Mouse (Mus musculus) layer of hippocampus, postnatal 25 days (tissue): Measurements from ENCODE around the gene Sesn1. TPM values are rescaled to one million over a fixed set of nuclear protein-coding genes. Genes with fewer than 3 reads are reported as not detected.

Experiments
- DNase-seq, 2 experiments: peaks; one replicate each; pipeline ENCODE4 v3.0.0; 2022; ENCODE audit warnings: mixed read lengths in 2 of 2, low spot score in 1 of 2; ENCODE audit errors: extremely low spot score in 1 of 2
- total RNA-seq, 2 experiments: library from RNA; stranded (reverse); gene quantifications; 2 replicates each; pipeline ENCODE4 v1.2.3; 2021

Gene Sesn1
- total RNA-seq, 2 experiments from 2014 or later: 45.4 to 51.1 TPM

GRCm38 (mm10) chr10:41866069-41866837 is 56.5 kb downstream of the Sesn1 start:
- DNase-seq: no peak

- no peak for DNase-seq
Measured at GRCm38 (mm10) chr10:41866838-41867154, 57.1 kb downstream of the Sesn1 start.

DNA sequence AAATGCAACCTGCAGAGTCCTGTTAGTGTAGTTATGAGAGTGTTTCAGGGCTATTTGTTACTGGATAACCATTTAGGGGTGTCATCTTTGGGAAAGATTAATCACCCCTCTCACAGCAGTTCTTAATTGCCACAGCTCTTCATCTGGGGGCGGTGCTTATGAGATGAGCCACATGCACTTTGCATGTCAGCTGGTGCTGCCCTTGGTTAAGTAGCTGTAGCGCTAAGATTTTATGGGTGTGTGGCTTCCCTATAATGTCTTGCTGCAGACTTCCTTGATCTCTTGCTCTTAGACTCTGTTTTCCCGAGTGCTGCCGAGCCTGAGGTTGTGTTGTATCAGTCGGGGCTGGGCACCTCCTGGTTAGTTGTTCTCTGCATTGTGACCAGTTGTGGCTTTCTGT is 58.2 kb downstream of the Sesn1 start:
- DNase-seq: no peak

DNA sequence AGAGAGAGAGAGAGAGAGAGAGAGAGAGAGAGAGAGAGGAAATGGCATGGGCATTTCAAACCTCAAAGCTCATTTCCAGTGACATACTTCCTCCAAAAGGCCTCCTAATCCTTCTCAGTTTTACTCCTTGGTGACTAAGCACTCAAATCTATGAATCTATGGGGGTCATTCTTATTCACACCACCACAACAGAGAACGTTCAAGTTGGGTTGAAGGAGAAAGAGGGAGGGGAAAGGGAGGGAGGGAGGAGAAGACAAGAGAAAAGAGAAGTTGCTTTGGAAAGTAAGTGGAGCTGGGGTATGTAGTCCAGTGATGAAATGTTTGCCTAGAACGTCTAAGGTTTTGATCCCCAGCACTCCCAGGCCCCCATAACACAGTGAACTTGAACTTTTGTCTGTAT is 60.4 kb downstream of the Sesn1 start:
- DNase-seq: no peak

DNA sequence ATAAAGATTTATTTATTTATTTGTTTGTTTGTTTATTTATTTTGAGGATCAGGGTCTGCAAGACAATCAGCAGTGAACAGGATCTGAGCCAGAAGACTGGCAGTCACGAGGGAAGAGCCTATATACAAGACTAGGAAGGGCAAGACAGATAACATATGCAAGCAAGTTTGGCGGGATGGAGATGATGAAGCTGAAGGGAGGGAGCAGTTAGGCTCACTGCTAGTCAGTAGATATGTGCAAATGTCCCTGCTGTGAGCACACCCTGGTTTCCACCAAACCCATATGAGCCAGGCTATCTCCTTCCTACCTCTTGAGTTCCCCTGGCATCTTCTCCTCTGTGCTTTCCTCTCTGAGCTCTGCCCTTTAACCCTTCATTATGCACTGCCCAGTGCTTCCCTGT is 61.8 kb downstream of the Sesn1 start:
- no peak for DNase-seq

- DNase-seq: no peak
Measured at GRCm38 (mm10) chr10:41875624-41876023, 65.9 kb downstream of the Sesn1 start.

GRCm38 (mm10) chr10:41878344-41878743 is 68.6 kb downstream of the Sesn1 start:
- DNase-seq: no peak

DNA sequence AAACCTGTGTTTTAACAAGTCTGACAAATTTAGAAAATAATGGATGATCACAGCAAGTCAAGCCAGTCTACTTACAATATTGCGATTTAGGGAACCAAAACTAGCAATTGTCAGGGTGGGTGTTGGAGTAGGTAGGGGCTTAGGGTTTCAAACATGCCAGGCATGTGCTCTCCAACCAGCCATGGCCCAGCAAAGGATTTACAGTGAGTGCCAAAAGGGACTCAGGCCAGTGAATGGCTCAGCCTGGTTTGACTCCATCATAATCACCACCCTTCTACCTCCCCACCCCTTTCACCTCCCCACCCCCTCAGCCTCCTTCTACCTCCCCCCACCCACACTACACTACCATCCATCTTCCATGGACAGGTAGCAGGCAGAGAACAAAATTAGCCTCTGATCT is 69.9 kb downstream of the Sesn1 start:
- no peak for DNase-seq

DNA sequence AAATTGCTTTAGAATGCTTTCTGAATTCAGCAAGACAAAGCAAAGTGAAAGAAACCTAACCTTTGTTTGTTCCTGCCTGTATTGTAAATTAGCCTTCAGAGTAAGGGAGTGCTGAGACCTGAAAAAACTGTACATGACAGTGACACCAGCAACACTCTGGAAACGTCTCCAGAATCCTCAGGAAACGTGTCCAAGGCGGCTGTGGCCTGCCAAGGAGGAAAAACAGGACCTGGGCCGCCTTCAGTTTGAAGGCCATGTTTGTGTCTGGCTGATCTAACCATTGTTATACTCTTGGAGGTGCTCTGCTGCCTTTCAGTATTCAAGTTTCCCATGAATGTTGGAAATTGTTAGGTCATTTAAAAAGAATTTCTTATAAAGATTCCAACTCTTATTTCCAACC is 70.5 kb downstream of the Sesn1 start:
- DNase-seq: no peak

DNA sequence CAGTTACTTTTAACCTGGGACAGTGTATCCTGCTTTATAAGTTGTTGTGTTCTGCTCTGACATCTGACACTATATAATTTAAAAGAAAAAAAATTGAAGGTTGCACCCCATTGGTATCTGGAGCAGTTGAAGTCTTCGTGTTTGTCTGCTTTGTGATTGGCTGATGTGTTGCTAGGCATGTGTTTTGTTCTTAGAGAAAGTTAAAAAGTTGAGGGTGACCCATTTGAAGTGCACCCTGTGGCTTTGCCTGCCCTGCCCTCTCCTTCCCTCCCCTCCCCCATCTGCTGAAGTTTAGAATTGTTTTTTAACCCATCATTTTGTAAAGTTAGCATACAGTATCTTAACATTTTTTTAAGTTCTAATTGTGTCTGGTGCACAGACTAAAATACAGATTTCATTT is 71.0 kb downstream of the Sesn1 start:
- DNase-seq: no peak

DNA sequence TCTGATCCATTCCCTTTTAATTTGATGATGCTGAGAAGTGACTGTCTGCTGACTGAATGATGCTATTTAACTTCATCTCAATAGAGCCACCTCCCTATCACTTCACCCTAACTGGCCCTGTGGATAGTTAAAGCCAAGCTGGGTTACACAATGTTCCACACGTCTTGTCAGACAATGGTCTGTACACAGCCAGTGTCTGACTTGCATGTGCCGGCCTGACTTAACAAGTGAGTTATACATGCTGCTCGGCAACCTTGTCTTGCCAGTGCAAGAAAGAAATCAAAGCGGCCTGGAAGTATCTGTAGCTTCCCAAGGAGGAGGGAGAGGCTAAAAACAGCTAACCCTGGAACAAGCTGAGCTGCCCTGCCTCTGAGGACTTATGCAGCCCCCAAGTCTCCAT is 71.7 kb downstream of the Sesn1 start:
- DNase-seq: no peak

DNA sequence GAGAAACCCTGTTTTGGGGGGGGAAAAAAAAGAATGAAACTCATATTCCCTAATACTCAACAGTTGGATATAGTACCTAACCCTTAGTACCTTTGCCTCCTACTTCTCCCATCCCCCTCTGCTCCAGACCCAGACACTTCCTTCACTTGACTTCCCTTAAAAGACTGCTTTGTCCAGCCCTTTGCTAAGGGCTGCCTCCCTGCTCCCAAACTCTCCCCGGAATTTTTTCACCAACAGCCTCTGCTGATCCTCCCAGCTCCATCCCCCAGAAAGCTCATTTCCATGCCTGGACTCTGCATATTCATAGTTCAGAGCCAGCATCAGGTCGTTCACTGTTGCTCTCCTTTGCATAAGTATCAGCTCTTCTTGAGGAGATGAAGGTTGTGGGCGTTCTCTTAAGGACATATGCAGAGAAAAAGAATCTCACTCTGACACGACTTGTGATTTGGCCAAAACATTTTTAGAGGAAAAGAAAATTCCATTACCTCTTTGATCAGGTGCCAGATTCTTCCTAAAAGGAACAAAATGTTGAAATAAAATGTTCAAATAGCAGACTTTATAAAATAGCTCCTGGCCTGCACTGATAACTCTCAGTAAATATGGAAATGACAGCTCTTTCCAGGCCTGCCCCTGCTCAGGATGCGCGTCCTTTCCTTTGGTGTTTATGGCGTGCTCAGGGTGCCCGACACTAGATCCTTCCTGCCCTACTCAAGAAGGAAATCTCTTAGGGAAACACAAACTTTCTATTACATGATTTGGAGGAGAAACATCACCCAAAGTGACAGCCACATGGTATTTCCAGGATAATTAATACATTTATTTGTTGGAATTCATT is 74.2 kb downstream of the Sesn1 start:
- DNase-seq: no peak

DNA sequence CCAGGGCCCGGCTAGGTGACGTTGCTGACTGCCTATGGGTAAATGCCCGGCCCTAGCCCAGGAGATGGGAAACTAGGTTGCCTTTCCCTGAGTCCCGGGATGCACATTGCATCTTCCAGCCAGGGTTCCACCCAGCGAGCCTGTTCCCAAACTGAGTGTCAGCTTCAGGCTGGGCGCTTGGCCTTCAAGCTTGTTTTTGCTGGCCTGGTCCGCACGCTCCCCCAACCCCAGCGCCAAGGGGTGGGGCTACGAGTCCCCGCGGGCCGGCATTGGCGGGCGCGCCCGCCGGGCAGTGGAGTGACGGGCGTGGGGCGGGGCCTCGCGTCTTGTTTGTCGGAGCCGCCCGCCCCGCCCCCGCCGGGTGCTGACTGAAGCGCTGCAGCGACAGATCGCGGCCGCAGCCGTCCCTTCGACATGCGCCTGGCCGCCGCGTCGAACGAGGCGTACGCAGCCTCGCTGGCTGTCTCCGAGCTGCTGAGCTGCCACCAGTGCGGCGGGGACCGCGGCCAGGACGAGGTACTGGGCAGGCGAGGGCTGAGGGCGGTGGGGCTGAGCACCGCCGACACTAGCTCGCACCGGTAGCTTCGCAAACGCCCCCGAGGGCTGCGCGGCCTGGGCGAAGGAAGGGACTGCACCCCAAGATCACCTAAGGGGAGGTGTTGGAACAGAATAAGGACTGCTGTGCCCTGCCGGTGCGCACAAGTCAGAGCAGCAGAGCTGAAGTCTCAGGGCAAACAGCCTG is 77.5 kb downstream of the Sesn1 start:
- peak; percentile 84 to 89 for DNase-seq

- no peak for DNase-seq
Measured at GRCm38 (mm10) chr10:41888365-41888941, 78.7 kb downstream of the Sesn1 start.

DNA sequence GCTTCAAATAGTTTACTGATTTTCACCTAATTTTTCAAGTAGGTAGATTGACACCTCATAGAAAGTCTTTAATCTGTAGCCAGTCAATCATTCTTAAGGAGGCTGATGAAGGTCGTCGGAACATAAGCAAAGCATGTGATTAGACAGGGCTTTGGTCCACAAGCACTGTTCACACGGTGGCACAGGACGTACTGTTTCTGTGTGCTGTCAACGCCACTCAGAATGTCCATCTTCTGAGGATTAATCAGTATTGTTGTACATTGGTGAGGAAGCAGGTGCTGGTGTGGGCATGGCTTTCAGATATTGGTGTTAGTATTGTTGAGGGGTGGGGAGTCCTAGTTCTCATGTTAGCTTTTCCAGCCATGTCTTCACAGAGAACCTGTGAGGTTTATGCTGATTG is 79.8 kb downstream of the Sesn1 start:
- DNase-seq: no peak

DNA sequence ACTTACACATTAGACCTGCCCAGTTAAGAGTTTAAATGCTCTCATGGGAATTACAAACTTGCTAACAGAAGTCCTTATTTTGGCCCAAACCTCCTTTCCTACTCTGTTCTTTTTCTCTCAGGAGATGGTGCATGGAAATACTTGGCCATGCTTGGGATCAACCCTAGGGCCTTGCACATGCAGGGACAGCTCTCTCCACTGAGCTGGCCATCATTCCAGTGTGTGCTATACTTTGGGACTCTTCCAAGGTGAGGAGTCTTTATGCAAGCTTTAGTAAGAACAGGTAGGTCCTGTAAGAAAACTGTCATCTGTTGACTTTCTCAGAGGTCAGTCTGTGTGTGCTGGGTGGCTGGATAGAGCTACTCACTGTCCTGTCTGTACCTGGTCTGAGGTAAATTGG is 80.8 kb downstream of the Sesn1 start:
- DNase-seq: no peak

- DNase-seq: no peak
Measured at GRCm38 (mm10) chr10:41891312-41891711, 81.6 kb downstream of the Sesn1 start.

DNA sequence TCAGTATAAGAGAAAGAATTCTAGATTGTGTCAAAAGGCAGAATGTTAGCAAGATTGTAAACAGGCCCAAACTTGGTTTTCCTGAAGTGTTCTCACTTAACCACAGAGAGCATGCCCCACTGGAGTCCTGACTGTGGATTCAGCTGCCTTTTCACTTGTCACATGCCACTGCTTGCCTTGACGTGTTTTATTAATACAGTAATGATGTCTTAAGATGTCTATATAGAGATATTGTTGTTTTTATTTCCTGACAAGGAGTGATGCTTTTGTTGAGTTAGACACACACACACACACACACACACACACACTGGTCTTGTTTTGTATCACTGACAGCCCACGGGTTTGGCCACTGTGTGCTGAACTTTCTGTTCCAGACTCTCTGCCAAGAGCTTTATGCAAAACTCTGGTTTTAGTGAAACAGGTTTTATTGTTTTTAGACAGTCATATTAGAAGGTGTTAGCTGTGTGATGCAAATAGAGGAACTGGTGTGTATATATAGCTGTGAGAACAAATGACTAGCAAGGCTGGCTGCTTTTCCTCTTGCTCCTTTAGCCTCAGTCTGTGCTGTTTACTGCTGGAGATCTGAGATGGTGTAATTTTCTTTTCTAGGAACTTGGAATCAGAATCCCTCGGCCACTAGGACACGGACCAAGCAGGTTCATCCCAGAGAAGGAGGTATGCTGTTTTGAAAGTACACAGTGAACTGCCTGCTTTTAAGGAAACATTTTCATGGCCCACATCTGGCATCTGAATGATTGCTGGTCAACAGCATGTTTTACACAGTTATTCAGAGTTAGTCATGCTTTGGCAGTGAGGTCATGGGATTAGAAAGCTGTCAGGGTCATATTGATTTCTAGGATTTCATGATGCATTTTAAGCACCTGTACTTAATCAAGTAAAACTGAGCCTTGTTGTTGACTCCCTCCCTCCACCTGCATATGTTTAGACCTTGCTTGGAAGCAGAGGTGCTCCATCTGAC is 84.0 kb downstream of the Sesn1 start:
- no peak for DNase-seq

DNA sequence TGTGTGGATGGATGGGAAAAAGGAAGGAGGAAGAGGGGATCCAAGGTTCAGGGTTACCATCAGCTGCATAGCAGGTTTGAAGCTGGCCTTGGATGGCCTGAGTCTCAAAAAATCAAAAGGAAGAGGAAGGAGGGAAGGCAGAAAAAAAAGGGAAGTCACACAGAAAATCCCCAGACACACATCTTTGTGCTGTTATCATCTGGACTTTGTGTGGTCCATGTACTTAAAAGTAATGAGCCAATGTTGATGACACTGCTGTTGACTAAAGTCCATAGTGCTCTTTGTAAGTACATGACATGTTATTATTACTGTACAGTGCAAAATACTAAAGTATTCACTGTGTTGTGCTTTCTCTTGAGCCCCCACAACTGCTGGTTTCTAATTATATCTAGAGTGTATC is 86.7 kb downstream of the Sesn1 start:
- DNase-seq: no peak

- no peak for DNase-seq
Measured at GRCm38 (mm10) chr10:41896865-41897264, 87.1 kb downstream of the Sesn1 start.
